18 mouse cellular contexts compared by ENCODE assay signal in the genomic region with DNA sequence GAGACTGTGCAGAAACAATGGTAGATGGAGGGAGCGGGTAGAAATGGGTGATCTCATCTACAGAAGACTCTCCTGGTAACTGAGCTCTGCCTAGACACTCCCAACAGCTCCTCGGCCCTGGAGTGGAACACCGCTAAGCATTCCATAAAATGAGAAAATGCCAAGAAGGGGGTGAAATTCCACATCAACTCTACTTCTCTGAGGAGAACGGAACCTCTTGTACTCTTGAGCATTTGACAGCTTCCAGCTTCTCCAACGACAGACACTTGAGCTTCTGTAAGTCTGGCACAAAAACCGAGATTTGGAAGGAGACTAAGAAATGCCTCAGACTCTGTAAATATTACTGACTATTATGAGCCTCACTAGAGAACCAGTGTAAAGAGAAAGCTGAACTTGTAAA. TPM values are rescaled to one million over a fixed set of nuclear protein-coding genes. Genes with fewer than 3 reads are reported as not detected.
A peak's percentile ranks its signal among the peaks of the same experiment; 100 is the strongest.
DNase-seq lines count a peak whose midpoint lies in the region; ATAC-seq and TF ChIP-seq lines count a peak whose summit lies in the region.
"Had no signal": no experiment of that assay in that cellular context is flagged by ENCODE, and none has a peak within 500 bp of the region (broad histone marks: within the 10 kb centered on the region; RNA-seq: fewer than 3 reads in every experiment).

No protein-coding gene starts in this region.

- no peak overlapping the region for H3K9ac ChIP-seq in forebrain, embryonic 16.5 days (replicated peaks; ENCODE audit: low read depth, low read length)
- H3K9ac ChIP-seq: forebrain, embryonic 13.5 days; heart, embryonic 12.5 days; hindbrain, embryonic 15.5 days; liver, embryonic 14.5 days; midbrain, embryonic 13.5 days; neural tube, embryonic 12.5 days had no signal

- H3K36me3 ChIP-seq in forebrain, embryonic 16.5 days (ENCODE audit: control insufficient read depth, insufficient read depth) = peaks cover 3% of the 10 kb centered on the region; the same call in 1 of the 2 replicates
- H3K36me3 ChIP-seq: heart, embryonic 12.5 days; hindbrain, embryonic 15.5 days; midbrain, embryonic 13.5 days; neural tube, embryonic 12.5 days had no signal

- 0 out of 2 replicates have a peak, but pooled peaks cover 2% of the 10 kb centered on the region for H3K9me3 ChIP-seq in forebrain, embryonic 16.5 days (ENCODE audit: control insufficient read depth, low read length)
- H3K9me3 ChIP-seq: forebrain, embryonic 13.5 days; hindbrain, embryonic 15.5 days; neural tube, embryonic 12.5 days had no signal

- H3K4me3 ChIP-seq in layer of hippocampus, adult 2 months = no peak overlapping the region
- no peak overlapping the region for H3K4me3 ChIP-seq in forebrain, embryonic 16.5 days (replicated peaks; ENCODE audit: low read length)
- H3K4me3 ChIP-seq: forebrain, embryonic 13.5 days; heart, embryonic 12.5 days; hindbrain, embryonic 15.5 days; midbrain, embryonic 13.5 days; neural tube, embryonic 12.5 days had no signal

- no peaks in the 10 kb centered on the region for H3K4me1 ChIP-seq in forebrain, embryonic 16.5 days (replicated peaks; ENCODE audit: control insufficient read depth, insufficient read depth, low read length)
- H3K4me1 ChIP-seq: forebrain, embryonic 13.5 days; hindbrain, embryonic 15.5 days; midbrain, embryonic 13.5 days; neural tube, embryonic 12.5 days had no signal

- H3K27me3 ChIP-seq in forebrain, embryonic 16.5 days (replicated peaks; ENCODE audit: control insufficient read depth, insufficient read depth, low read length) = no peaks in the 10 kb centered on the region
- H3K27me3 ChIP-seq: CH12.LX; forebrain, embryonic 13.5 days; heart, embryonic 12.5 days; hindbrain, embryonic 15.5 days; midbrain, embryonic 13.5 days; neural tube, embryonic 12.5 days had no signal

- H3K27ac ChIP-seq in layer of hippocampus, adult 2 months = peak overlapping the region; percentile 72
- no peak overlapping the region for H3K27ac ChIP-seq in forebrain, embryonic 16.5 days (ENCODE audit: low read length)
- H3K27ac ChIP-seq: forebrain, embryonic 13.5 days; hindbrain, embryonic 15.5 days; liver, embryonic 14.5 days; midbrain, embryonic 13.5 days; neural tube, embryonic 12.5 days had no signal

- ATAC-seq in forebrain, embryonic 16.5 days = no peak
- ATAC-seq: forebrain, embryonic 13.5 days; intestine, postnatal 0 days; midbrain, embryonic 13.5 days had no signal

- DNase-seq in gastrocnemius, postnatal 25 days = peak; percentile 26
- no peak for DNase-seq in gastrocnemius, postnatal 10 days
- DNase-seq in layer of hippocampus, adult 2 months (ENCODE audit: low spot score in 2 of 2) = peak in 1 of 2 experiments; percentile 26
- no peak for DNase-seq in layer of hippocampus, adult 9-10 months (ENCODE audit: low spot score)
- peak; percentile 40 for DNase-seq in lung, postnatal 14 days
- no peak for DNase-seq in adrenal gland, adult 2 months
- DNase-seq: cerebellum, adult 9-10 months; thymus, adult 18-20 months had no signal

- WGBS in forebrain, embryonic 16.5 days = 76% methylated on average over 6 of the region's 6 CpGs

- no peak for TF ChIP-seq CTCF in layer of hippocampus, adult 2 months (conservative IDR thresholded peaks at IDR 0.05)

- no peak overlapping the region for H3K4me2 ChIP-seq in forebrain, embryonic 16.5 days (ENCODE audit: low read length)
- H3K4me2 ChIP-seq: forebrain, embryonic 13.5 days; heart, embryonic 12.5 days; hindbrain, embryonic 15.5 days; midbrain, embryonic 13.5 days; neural tube, embryonic 12.5 days had no signal

RNA-seq across cellular contexts. Expression of a gene that starts 31.4 kb away (rescaled TPM):
- total RNA-seq in gastrocnemius, postnatal 25 days (2021) = under 1 TPM; 0.13 to 0.15 TPM
- 1 to 10 TPM in 1 of 2 experiments, under 1 TPM in 1; 0.61 to 1.7 TPM for total RNA-seq in gastrocnemius, postnatal 10 days (2021)
- total RNA-seq in layer of hippocampus, adult 2 months (2021) = 10 to 100 TPM; 88.6 to 89.5 TPM
- polyA plus RNA-seq in forebrain, embryonic 16.5 days (2015; fragmentation: Nextera tagmentation; extraction: Ambion mirVana) = 9.6 and 10.5 TPM in 2 replicates
- 1 to 10 TPM; 2.0 to 2.6 TPM for total RNA-seq in adrenal gland, adult 2 months (2021)
- 0.53 and 0.54 TPM in 2 replicates for polyA plus RNA-seq in adrenal gland, adult 2 months (2012; rRNA removed)
- total RNA-seq: MEL had no signal

Comparison
In these comparisons a context has a peak if more than half of its experiments do, and no peak if none do; other contexts are left out.
1. DNase-seq: peak in gastrocnemius, postnatal 25 days (single experiment) and lung, postnatal 14 days (single experiment); none in gastrocnemius, postnatal 10 days (single experiment), layer of hippocampus, adult 9-10 months (single experiment) and adrenal gland, adult 2 months (single experiment).
2. RNA of a gene that starts 31.4 kb away (total RNA-seq): 88.6 to 89.5 TPM in layer of hippocampus, adult 2 months; 2.0 to 2.6 TPM in adrenal gland, adult 2 months, 0.61 to 1.7 TPM in gastrocnemius, postnatal 10 days and 0.13 to 0.15 TPM in gastrocnemius, postnatal 25 days; every median in the first group is over 10 times any median in the second.